Mouse (Mus musculus) heart, embryonic 16.5 days (tissue): ENCODE data around the gene Adgb. TPM values are rescaled to one million over a fixed set of nuclear protein-coding genes. Genes with fewer than 3 reads are reported as not detected.

ENCODE experiments used
- ATAC-seq: fragments of 200-750 bp; cut with Nextera tagmentation; replicated peaks from 2 replicates; pipeline ENCODE4 v1.8.0; 2017; ENCODE audit warnings: moderate number of reproducible peaks; ENCODE audit not compliant: insufficient read depth, low FRiP score; ENCODE audit errors: extremely low read depth
- H3K27ac ChIP-seq: fragments of 300-500 bp; sonication (generic); 2 replicates; pipeline ENCODE4 v1.5.1; 2014; ENCODE audit warnings: mild to moderate bottlenecking, low read length, control low read depth, moderate library complexity
- H3K27me3 ChIP-seq: fragments of 300-500 bp; sonication (generic); 2 replicates; pipeline ENCODE4 v1.6.1; 2014; ENCODE audit warnings: low read length, mixed read lengths; ENCODE audit not compliant: control insufficient read depth, insufficient read depth
- H3K36me3 ChIP-seq: fragments of 300-500 bp; sonication (generic); 2 replicates; pipeline ENCODE4 v1.6.1; 2014; ENCODE audit not compliant: control insufficient read depth, insufficient read depth
- H3K4me1 ChIP-seq: fragments of 300-500 bp; sonication (generic); 2 replicates; pipeline ENCODE4 v1.6.1; 2014; ENCODE audit warnings: low read length, mixed read lengths; ENCODE audit not compliant: control insufficient read depth, insufficient read depth
- H3K4me2 ChIP-seq: fragments of 300-500 bp; sonication (generic); 2 replicates; pipeline ENCODE4 v1.6.1; 2014; ENCODE audit warnings: low read depth, mild to moderate bottlenecking, control low read depth, low read length
- H3K4me3 ChIP-seq: fragments of 300-500 bp; sonication (generic); 2 replicates; pipeline ENCODE4 v1.5.1; 2014; ENCODE audit warnings: mild to moderate bottlenecking, control low read depth, low read length
- H3K9ac ChIP-seq: fragments of 300-500 bp; sonication (generic); 2 replicates; pipeline ENCODE4 v1.6.1; 2014; ENCODE audit warnings: low read length, control low read depth
- H3K9me3 ChIP-seq: fragments of 300-500 bp; sonication (generic); replicated peaks from 2 replicates; pipeline ENCODE4 v1.6.1; 2016; ENCODE audit warnings: low read length; ENCODE audit not compliant: control insufficient read depth
- WGBS: fragments of 180-500 bp; shearing (Covaris S2); extraction: QIAGEN DNeasy Blood & Tissue Kit; methylation state at CpG from one replicate; pipeline ENCODE4 v1.1.7; 2014; 5-methylcytosine and 5-hydroxymethylcytosine counted together
- polyA plus RNA-seq: library from polyadenylated mRNA; unstranded; fragments of >200 nt; fragmentation: Nextera tagmentation; extraction: Ambion mirVana; gene quantifications from 2 replicates; pipeline ENCODE4 v1.2.1, GENCODE M21; 2015

Adgb gene
- polyA plus RNA-seq, 1 experiment from 2014 or later: 0.30 TPM

DNA sequence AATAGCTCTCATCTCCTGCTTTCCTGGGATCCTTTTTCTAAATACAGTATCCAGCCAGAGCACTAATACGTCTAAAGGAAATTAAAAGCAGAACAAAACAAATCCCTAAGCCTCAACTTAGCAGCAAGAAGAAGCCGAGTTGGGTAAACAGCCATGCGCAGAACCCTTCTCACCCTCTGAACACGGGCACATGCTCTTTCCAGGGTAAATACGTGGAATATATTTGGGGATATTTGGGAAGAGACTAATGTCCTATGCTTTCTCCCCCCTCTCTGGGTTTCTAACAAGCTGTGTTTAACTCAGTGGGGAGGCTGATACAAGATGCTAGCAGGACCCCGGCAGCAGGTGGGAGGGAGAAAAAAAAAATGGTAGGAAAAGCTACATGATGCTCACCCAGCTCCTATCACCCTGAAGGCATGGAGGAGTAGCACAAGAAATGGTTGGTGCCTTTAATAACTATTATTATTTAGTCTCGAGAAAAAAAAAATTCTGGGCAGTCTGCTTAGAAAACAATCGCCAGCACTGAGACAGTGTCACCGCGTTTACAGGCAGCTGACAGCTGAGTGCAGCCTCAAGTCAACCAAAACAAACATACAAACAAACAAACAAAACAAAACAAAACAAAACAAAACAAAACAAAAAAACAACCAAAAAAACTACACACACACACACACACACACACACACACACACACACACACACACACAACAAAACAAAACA lies 151.6 kb downstream of the Adgb start:
- ATAC-seq: no peak
- Histone ChIP-seq H3K9me3 (no peaks in the 10 kb centered on the region), H3K4me2 (peak overlapping the region; percentile 61), H3K27me3 (no peaks in the 10 kb centered on the region), H3K36me3 (no peaks in the 10 kb centered on the region), H3K4me3 (peak overlapping the region; percentile 37), H3K9ac (no peak overlapping the region), H3K27ac (no peak overlapping the region), H3K4me1 (no peaks in the 10 kb centered on the region)
- WGBS: 61% methylated on average over 10 of the region's 10 CpGs

- Histone ChIP-seq H3K27me3 (no peaks in the 10 kb centered on the region), H3K27ac (no peak overlapping the region), H3K9me3 (no peaks in the 10 kb centered on the region), H3K4me3 (no peak overlapping the region), H3K4me1 (no peaks in the 10 kb centered on the region), H3K36me3 (no peaks in the 10 kb centered on the region), H3K9ac (no peak overlapping the region), H3K4me2 (no peak overlapping the region)
- 82% methylated on average over 3 of the region's 3 CpGs for WGBS
- ATAC-seq: no peak
These were observed 154.0 kb downstream of the Adgb start for GRCm38 (mm10) chr10:10318086-10318485.

DNA sequence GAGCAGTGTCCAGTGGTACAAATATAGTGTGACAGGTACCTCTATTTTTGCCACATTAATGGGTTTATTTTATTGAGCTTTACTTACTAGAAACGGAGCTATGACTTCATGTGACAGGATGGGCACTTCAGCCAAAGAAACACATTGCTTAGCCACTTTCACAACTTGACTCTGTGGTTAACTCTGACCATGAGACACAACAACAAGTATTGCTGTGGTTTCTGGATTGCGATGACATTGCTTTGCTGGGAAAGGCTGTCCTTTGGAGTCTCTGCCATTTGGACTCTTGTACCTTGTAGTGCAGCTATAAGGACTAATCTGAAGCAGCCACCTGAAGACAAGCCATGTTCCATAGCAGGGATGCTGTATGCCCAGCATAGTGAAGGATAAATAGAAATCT lies 156.5 kb downstream of the Adgb start:
- WGBS: 82% methylated on average over 2 of the region's 2 CpGs
- Histone ChIP-seq H3K4me2 (no peak overlapping the region), H3K4me1 (no peaks in the 10 kb centered on the region), H3K27me3 (no peaks in the 10 kb centered on the region), H3K36me3 (no peaks in the 10 kb centered on the region), H3K9ac (no peak overlapping the region), H3K9me3 (no peaks in the 10 kb centered on the region), H3K27ac (no peak overlapping the region), H3K4me3 (no peak overlapping the region)
- ATAC-seq: no peak

GRCm38 (mm10) chr10:10314521-10314920 lies 157.6 kb downstream of the Adgb start:
- H3K9ac ChIP-seq: no peak overlapping the region
- H3K4me3 ChIP-seq: no peak overlapping the region
- H3K36me3 ChIP-seq: no peaks in the 10 kb centered on the region
- no peak overlapping the region for H3K27ac ChIP-seq
- no peaks in the 10 kb centered on the region for H3K4me1 ChIP-seq
- WGBS: 71% methylated on average over 5 of the region's 5 CpGs
- no peaks in the 10 kb centered on the region for H3K27me3 ChIP-seq
- ATAC-seq: no peak
- no peak overlapping the region for H3K4me2 ChIP-seq
- no peaks in the 10 kb centered on the region for H3K9me3 ChIP-seq

DNA sequence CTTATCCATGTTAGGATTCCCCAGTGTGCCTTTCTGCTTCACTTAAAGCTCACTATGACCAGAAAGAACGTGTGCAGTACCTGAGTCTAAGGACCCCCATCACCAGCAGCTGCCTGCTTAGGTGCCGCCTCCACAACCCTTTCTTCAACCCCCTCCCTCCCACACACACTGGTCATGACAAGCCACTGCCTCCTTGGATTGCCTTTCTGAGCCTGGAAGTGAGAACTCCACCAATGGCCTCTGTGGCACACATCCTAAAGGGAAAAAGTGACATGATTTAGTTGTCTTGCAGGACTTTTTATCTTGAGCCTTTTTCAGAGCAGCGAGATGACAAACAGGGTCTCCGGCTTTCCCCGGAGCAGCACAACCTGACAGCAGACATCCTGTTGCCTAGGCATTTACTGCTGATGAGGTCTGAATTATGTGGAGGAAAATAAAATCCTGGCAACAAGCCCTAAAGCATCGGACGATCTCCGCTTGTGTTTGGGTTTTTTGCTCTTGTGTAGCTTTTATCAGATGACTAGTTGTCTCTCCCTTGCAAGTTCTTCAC lies 162.2 kb downstream of the Adgb start:
- no peaks in the 10 kb centered on the region for H3K4me1 ChIP-seq

GRCm38 (mm10) chr10:10309056-10309455 lies 163.1 kb downstream of the Adgb start:
- no peak overlapping the region for H3K9ac ChIP-seq
- 77% methylated on average over 4 of the region's 4 CpGs for WGBS
- no peaks in the 10 kb centered on the region for H3K9me3 ChIP-seq
- no peak overlapping the region for H3K4me3 ChIP-seq
- no peaks in the 10 kb centered on the region for H3K36me3 ChIP-seq
- H3K27ac ChIP-seq: no peak overlapping the region
- no peaks in the 10 kb centered on the region for H3K27me3 ChIP-seq
- H3K4me2 ChIP-seq: no peak overlapping the region
- ATAC-seq: no peak
- no peaks in the 10 kb centered on the region for H3K4me1 ChIP-seq

More for the DNA sequence above, 162.2 kb downstream of the Adgb start:
- no peak overlapping the region for H3K4me3 ChIP-seq
- 59% methylated on average over 8 of the region's 8 CpGs for whole genome bisulfite sequencing
- H3K27ac ChIP-seq: no peak overlapping the region
- no peaks in the 10 kb centered on the region for H3K9me3 ChIP-seq
- no peaks in the 10 kb centered on the region for H3K36me3 ChIP-seq
- no peak for ATAC-seq
- H3K27me3 ChIP-seq: no peaks in the 10 kb centered on the region
- H3K4me2 ChIP-seq: no peak overlapping the region
- H3K9ac ChIP-seq: no peak overlapping the region

DNA sequence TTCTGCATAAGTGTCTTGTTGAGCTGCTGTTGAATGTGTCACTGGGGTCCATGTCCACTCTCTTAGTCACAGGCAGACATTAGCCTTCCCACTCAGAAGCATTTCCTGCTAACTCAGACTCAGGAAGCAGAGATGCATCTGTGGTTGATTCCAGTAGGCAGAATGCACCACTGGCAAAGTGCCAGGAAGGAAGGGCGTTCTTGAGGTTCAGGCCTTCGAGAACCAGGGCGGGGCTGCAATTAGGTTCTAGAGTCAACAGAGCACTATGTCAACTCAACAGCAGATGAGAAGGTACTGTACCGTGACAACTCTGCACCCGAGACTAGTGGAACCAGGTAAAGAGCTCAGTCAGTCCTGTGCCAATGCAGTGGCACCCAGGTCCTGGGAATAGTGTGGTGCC lies 164.7 kb downstream of the Adgb start:
- 62% methylated on average over 5 of the region's 5 CpGs for WGBS

DNA sequence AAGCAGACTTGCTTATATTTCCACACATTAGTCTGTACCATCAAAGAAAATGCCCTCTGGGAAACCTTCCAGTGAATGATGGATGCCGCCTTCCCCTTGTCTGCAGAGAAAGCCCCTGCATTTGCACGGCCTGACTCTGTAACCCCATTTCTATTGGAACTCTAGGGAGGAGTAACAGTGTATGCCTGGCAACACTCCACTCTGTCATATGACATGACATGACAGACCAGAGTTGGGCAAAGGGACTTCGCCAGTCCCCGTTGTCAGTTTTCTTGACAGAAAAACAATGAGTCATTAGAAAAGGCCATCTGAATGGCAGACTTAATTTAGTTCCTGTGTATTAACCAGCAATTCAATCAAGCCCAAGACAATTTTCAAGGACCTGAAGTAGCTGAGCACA lies 167.8 kb downstream of the Adgb start:
- ATAC-seq: no peak
- Histone ChIP-seq H3K36me3 (no peaks in the 10 kb centered on the region), H3K4me3 (no peak overlapping the region), H3K9me3 (no peaks in the 10 kb centered on the region), H3K4me1 (peaks cover 6% of the 10 kb centered on the region; the same call in 1 of the 2 replicates), H3K27me3 (no peaks in the 10 kb centered on the region), H3K4me2 (no peak overlapping the region), H3K27ac (no peak overlapping the region), H3K9ac (no peak overlapping the region)
- WGBS: 64% methylated on average over 4 of the region's 4 CpGs

More for the DNA sequence above, 164.7 kb downstream of the Adgb start:
- H3K9me3 ChIP-seq: no peaks in the 10 kb centered on the region
- no peaks in the 10 kb centered on the region for H3K27me3 ChIP-seq
- H3K36me3 ChIP-seq: no peaks in the 10 kb centered on the region
- ATAC-seq: no peak
- no peaks in the 10 kb centered on the region for H3K4me1 ChIP-seq
- H3K9ac ChIP-seq: no peak overlapping the region
- no peak overlapping the region for H3K4me3 ChIP-seq
- H3K27ac ChIP-seq: no peak overlapping the region
- H3K4me2 ChIP-seq: no peak overlapping the region

DNA sequence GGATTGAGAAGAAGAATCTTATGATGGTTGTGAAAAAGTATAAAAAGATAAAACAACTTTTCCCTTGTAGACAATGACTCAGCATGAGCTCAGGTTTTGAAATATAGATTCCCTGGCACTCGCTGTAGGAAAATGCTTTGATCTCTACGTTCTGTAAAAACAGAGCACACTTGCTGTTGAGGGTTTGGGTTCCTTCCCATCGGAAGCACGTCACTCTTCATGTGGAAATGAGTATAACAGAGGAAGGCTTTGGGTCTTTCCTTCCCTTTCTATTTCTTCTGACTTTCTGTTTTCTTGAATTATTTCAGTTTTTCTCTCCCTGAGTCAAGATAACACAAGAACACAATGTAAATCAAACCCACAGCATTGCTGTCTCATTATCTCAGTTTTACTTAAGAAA lies 170.4 kb downstream of the Adgb start:
- Histone ChIP-seq H3K36me3 (no peaks in the 10 kb centered on the region), H3K9ac (no peak overlapping the region), H3K27ac (no peak overlapping the region), H3K27me3 (no peaks in the 10 kb centered on the region), H3K4me3 (no peak overlapping the region), H3K4me1 (peaks cover 6% of the 10 kb centered on the region; the same call in 1 of the 2 replicates), H3K4me2 (no peak overlapping the region), H3K9me3 (no peaks in the 10 kb centered on the region)
- 39% methylated on average over 4 of the region's 4 CpGs for WGBS
- ATAC-seq: no peak
